Mouse (Mus musculus) ovary, postnatal 14 days (tissue): Measurements from ENCODE around the gene Gna14.

Experiments used
- DNase-seq: peaks from one replicate; pipeline ENCODE4 v3.0.0; 2022; ENCODE audit warnings: low spot score

Gene Gna14

DNA sequence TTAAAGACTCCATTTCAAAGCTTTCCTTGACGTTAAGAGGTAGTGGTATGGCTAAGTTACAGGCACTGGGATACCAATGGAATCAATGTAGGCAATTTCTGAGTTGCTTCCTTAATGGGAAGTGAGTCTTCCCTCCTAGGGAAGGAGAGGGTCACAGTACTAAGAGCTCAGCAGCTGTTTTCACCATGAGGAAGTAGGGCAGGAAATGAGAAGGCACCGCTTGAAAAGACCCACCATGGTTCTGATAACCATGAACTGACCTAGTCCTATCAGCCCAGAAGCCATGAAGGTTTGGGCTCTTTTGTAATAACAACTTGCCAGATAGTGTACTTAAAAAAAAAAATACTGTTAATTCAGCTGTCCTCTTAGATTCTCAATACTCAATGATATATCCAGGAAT is 20.6 kb downstream of the Gna14 start:
- no peak for DNase-seq

DNA sequence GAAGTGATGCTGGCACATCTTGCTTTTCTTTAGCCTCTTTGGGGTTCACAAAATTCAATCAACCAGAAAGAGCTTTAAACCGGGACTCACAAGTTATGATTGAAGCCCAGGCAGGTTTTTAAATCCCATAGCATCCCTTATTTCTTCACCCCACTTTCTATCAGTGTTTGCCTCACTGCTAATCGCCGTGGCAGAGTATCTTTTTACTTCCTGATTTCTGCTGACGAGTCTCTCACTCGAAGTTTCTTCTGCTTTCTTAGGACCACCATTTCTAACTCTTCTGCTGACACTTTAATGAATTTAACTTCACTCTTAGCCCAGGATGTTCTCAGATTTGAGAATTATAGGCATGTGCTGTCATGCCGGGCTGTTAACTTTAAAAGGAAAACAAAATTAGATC is 21.6 kb downstream of the Gna14 start:
- DNase-seq, result no peak

DNA sequence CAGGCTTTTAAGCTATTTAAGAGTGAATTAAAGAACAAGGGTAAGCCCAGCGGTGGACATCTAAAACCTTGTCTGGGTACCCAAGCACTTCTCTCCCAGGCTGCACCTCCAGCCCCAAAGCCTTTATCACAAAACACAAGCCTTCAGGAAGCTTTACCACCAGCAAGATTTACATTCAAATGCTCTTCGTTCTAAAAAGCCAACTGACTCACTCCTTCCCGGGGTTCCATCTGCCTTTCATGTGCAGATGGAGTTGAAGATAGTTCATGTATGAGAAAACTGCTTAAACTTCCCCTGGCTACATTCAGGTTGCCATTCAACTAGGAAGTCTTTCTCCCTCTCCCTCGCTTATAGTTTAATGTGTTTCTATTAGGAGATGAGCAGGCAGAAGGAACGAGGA is 23.8 kb downstream of the Gna14 start:
- no peak for DNase-seq

DNA sequence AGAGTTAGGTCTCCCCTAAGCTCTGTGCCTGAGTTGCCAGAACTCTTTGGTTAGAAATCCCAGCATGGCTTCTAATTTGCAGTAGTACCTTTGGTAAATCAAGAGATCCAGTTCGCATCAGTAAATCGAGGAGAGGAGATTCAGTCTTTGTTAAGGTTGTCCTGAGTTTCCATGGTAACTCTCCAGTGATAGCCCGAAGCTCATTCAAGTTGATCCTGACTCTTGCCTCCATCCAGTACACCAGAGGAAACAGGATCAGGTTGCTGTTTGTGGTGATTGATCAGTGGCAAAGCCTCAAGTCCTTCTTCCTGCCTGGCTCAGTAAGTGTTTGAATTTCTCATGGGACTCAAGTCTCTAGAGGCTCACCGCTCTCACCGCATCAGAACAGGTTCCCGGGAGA is 24.7 kb downstream of the Gna14 start:
- DNase-seq, result no peak

DNA sequence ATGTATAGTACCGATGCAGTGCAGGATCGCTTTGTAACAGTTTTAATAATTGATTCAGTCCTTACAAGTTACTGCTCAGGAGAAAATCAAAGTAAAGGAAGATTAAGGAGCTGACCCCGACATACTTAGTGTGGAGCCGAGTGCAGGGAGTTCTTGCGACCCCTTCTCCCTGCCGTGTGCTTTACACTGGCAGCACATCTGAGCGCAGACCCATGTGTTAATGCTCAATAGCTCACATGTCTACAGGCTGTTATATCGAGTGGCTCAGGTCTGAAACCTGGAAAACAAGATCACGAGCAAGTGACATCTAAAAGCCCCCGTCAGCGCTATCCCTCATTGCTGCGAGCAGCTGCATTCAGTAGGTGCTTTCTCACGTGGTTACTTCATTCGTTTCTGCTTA is 25.3 kb downstream of the Gna14 start:
- DNase-seq, result no peak

DNA sequence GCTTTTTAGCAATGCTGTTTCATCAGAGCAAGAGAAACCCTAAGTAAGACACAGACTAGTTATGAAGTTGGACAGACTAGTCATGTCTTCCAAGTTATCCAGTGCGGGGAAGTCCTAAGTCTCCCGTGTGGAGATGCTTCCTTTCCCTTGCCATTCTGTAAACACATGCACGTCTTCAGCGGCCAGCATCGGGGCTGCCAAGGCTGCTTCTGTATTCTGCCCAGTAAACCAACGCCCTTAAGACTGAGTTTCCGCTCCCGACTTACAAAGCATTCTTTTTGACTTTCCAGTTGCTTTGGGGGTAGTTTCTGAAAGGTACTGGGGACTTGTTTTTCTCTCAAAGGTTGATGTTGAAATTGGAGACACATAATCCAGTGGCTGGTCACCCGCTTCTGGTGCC is 26.9 kb downstream of the Gna14 start:
- no peak for DNase-seq

DNA sequence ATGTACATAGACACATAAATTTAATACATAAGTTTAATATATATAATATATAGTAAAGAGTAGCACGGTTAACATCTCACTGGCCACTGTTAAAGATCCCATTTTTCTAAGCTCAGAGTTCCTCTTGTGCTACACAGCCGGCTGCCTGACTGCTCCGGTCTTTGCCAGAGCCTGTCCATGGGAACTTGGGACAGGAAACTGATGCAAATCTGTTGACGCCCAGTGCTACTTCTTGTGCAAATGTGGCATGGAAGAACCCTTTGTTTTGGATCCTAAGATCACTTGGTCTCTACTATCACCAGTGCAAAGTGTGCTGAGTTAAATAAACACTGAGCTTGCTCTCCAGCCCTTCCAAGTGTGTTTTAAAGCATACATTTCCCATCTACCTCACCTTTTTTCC is 29.2 kb downstream of the Gna14 start:
- no peak for DNase-seq

DNA sequence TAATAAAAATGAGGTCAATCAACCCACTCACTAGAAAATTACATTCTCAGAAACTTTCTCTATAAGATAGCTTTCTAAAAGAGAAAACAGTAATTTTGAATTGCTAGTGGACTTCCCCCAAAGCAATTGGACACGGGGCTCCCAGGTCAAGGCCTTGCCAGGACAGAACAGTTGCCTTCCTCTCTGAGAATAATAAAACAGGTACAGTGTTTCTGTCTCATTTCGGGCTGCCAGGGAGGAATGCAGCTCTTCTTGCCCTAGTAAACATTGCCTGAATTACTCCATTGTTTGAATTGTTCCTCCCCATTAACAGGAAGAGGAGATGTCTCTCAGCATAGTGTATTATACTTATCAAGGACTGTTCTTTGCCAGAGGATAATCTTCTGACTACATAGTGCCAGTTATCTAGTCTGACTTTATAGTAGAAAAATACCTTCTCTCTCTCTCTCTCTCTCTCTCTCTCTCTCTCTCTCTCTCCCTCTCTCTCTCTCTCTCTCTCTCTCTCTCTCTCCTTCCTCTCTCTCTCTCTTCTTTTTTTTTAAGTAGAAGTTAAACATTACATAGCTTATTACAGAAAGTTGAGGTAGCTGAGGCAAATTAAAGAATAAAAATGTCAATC is 33.3 kb downstream of the Gna14 start:
- DNase-seq, result no peak

DNA sequence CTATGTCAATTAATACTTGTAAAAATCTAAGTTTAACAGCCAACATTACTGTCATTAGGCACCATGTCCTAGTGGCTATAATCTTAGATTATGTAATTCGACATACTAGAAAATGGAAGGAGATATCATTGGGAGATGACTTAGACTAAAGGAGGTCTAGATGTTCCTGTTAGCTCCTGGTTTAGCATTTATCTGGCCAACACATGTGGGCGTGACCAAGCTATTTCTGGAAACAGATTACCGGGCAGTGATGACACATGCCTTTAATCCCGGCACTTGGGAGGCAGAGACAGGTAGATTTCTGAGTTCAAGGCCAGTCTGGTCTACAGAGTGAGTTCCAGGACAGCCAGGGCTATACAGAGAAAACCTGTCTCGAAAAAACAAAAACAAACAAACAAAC is 37.1 kb downstream of the Gna14 start:
- DNase-seq, result no peak

DNA sequence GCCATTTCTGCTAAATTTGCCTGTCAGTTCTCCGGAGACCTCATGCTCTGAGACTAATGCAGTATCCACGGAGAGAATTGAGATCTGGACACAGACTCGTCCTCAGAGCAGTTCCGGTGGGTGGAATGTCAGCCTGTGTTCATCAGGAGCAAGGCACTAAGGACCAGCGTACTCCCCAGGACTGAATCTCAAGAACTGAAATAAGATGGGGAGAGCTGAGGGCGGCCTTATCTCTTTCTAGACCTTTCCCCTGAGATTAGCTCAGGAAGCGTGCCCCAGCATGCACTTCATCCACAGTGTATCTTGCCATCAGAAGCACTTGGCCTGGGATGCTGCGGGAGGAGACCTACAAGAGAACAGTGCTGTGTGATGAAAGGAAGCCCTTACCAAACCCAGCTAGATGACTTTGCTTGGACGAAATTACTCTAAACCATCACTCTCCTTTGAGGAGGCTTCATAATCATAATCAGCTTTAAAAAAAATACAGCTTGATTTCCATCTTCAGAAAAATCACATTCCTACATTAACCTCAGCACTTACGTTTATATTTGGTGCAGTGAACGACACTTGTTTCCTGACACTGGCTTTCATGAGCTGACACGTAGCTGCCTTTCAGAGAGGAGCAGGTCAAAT is 41.9 kb downstream of the Gna14 start:
- no peak for DNase-seq

DNA sequence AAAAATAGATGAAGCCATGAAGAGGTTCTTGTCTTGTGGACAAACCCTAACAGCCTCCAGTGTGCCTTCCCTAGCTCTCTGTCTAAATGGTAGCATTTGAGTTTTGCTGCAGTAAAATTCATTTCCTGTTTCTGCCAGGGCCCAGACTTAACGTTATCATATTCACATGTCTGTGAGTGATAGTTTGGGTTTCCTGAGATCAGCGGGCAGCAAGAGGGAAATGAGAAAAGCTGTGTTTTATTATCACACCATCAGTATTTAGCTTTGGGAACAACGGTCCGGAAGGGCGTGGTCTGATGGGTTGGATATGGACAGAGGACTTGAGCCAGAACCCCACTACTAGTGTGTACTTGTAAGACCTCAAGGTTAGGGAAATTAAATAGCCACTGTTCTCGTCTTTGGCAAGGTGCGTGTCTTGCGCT is 42.6 kb downstream of the Gna14 start:
- no peak for DNase-seq

DNA sequence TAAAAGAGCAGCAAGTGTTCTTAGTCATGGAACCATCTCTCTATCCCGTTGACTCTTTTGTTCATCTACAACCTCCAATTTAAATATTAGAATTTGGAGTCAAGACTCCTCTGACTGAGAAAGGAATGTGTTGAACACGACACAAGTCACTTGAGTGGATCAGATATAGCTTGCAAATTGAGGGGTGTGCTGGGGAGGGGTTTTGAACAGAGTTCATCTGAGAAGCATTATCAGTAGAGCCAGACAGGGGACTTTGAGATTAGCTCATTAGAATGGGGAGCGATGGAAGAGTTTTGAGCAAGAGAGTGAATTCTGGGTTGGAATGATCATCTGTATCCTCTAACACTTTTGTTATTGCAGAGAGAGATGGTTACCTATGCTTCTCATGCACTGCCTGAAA is 46.5 kb downstream of the Gna14 start:
- DNase-seq, result no peak

DNA sequence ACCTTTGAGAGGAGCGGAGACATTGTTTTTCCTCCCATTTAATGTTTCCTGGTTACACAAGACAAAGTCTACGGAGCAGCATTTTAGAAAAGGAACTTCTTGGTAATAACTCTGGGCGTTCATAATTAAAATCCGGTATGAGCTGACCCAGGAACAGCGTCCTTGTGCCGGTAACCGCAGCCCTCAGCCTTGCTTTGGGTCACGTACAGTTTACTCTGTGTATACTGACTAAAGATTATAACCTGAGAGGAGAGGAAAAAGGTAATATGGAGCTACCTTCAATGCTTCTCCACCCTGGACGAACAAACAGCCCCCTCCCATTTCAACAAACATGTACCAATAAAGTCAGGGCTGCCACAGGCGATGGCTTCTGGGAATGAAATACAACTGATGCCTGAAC is 48.7 kb downstream of the Gna14 start:
- no peak for DNase-seq

DNA sequence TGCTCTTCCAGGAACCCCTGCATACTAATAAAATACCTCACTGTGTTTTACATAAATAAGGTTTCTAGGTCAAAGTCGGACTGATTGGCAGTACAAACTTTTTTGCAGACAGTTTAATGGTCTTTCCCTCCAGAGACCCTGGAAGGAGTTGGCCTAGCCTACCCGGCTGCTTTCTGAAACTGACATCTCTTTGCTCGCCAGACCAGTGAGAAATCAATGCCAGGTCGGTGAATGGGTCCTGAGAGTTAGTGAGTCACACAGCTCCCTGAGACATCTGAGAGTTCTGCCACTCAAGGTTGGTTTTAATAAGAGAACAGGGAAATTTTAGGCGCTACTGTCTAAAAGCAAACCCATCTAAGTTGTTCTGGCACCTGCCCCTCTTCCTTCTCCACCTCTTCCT is 49.1 kb downstream of the Gna14 start:
- DNase-seq, result no peak

DNA sequence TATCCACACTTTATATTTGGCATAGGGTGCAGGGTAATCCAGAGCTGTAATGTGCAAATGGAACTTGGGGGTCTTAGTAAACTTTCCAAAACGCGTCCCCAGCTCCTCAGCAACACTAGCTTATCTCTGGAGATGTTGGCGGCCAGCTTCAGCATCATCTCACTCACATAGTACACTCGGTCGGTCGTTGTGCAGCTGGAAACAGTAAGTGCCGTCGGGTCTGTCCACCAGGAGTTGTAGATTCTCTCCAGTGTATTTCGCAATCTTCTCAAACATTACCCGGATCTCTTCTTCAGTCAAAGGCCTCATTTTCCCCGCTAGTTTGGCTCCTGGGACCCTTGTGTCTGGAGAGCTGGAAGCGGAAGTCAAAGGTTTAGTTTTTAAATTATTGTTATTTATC is 55.2 kb downstream of the Gna14 start:
- DNase-seq, result no peak

DNA sequence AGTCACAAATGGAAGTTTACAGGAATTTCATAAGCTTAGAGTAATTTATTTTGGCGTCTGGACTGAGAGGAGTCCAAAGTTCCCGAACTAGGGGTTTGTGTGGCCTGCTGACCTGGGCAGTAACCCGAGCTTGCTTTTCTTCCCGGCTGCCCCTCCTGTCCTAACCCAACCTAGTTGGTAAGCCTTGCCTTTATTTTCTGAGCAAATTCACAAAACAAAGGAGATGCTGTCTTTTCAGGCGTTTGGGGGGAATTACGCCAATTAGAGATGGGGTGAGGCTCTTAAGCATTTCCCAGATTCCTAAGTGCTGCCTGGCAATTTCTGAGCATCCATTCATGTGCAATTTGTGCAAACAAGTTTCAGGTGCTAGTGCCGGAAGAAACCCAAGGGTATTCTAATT is 55.9 kb downstream of the Gna14 start:
- no peak for DNase-seq

DNA sequence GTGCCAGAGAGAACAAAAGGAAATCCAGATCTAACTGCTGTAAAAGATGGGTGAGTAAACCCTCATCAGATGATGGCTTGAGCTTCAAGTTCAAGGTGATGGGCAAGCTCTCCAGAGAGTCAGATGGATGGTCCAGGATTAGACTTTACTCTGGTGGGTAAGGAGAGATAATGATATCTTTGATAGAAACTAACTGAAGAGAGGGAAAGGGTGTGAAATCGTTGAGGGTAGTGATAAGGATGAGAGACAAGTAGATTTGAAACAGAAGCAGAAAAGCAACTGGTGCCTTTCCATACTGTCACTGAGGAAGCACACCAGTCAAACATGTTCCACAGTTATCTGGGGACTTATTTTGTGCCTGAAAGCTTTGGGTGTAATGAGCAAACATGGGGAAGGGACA is 56.9 kb downstream of the Gna14 start:
- DNase-seq, result no peak

DNA sequence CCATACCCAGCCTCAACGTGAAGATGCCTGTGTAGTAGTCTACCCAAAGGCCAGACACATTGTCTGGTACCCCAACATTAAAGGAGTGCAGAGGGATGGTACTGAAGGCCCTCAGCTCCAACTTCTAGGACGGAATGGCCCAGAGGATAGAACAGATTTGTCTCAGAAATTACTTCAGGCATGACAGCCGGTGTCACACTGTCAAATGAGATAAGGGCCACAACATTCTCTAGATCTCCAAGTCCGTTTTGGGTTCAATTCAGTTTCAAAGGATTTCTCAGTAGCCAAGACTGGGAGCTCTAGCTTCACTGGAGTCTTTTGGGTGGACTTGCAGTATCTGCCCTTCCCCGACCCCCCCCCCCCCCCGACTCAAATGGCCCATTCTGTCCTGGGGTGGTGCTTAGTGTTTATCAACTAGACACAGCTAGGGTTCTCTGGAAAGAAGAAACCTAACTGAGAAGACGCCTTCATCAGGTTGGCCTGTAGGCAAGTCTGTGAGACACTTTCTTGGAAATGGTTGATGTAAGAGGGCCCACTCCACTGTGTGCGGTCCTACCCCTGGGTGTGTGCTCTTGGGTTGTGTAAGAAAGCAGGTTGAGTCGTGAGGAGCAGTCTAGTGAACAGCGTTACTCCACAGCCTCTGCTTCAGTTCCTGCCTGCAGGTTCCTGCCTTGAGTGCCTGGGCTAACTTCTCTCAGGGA is 59.4 kb downstream of the Gna14 start:
- DNase-seq, result no peak

DNA sequence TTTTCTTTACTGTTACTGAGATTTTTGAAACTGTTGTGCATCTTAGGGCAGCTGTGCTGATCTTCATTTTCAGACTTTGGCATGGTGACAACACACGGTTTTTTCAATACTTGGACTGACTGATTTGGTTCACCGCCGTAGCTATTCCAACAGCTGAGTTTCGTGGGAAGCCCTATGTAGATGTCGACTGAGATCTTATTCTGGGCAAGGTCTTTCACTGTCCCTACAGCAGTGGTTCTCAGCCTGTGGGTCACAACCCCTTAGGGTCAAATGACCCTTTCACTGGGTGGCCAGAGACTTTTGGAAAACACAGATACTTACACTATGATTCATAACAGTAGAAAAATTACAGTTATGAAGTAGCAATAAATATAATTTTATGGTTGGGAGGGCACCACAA is 60.5 kb downstream of the Gna14 start:
- DNase-seq, result no peak

DNA sequence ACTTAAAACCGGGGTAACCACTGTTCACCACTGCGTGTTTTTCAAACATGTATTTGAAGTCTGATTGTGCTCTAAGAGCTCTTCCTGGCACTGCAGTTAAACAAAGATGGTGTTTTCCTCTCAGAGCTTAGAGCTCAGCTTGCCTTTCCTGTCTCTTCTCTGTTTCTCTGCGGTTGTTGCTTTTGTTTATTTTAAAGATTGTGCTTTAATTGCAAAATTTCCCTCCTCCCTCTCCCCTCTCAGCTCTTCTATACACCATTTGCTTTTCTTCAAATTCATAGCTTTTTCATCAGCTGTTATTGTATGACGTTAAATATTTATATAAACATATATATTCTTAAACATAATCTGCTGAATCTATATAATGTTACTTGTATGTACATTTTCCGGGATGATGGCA is 66.5 kb downstream of the Gna14 start:
- DNase-seq, result no peak

DNA sequence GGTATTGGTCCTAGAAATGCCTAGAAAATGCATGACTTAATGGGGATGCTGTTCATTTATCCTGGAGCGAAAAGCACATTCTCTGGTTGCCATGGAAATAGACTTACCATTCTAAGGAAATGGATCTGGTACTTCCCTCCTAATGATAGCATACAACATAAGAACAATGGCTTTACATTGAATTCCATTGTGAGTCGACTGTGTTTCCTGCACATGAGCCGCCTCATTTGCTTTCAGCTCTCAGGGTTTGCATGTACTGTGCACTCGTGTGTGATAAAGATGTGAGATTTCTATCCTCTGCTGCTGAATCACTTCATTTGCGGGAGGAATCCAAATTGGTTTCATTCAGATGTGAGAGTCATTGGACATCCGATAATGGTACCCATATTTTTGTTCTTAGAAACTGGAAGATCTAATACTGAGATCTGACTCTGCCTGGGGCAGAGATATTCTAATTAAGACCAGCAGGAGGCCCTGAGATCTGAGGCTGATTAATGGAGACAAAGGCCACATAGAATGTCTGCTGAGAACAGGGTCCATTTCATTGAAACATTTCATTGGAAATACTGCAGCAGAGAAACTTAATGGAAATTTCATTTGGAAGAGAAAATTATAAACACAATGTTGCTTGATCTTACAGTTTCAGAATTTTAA is 71.3 kb downstream of the Gna14 start:
- no peak for DNase-seq

DNA sequence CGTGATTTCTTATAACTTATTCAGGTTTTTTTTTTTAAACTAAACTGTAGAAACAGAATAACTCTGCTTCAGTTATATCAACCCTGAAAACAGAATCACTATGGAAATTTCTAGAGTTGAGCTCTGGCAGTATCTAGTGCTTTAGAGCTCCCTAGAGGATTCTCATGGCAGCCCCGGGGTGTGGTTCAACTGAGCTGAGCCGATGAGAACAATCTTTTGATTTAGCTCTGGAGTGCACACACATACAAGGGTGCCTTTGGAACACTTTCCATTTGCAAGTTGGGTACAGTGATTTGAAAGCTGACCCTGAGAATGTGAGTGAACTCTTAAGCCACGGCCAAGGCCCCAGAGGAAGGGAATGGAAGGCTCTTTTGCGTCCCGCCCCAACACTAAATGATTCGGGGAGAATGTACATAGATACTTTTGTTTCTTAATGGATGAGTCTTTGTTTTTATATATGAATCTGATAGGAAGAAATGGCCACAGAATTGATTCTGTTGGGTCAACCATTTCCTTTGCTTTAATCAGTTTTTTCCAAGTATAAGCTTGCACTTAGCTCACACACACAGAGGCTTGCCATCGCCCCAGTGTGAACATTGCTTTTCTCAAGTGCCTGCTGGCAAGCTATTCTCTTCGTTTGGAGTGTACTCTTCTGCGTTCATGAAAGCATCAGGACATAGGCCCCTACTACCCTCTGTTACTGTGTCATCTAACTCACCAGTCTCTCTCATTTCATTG is 75.0 kb downstream of the Gna14 start:
- no peak for DNase-seq

DNA sequence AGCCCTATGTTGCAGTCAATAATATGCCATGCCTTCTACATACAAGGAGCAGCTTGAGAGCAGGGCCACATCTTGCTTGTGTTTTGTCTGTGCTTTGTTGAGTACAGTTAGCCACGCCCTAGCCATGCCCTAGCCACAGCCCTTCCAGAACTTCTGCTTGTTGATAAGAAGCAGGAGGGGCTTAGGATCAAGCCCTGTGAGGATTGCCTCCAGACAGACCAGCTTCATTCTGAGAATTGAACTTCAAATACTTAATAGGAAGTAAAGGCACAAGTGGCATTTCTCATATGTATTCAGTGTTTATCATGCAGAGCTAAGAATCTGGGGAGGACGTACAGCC is 75.5 kb downstream of the Gna14 start:
- DNase-seq, result no peak
